In the genomic region with DNA sequence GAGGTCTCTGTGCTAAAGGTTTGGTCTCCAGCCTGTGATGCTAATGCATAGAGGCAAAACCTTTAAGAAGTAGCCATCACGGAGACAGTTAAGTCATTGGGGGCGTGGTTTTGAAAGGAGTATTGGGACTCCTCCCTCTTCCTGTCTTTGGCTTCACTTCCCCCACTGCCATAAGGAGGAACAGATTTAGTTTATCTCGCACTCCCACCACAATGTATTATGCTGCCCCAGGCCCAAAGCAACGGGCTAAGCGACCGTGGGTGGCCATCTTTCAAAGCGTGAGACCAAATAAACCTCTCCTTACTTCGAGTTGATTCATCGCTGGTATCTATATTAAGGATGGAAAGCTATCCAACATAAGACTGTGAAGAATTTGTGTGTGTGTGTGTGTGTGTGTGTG, we compare ENCODE assay signal across 26 mouse cellular contexts. TPM values are rescaled to one million over a fixed set of nuclear protein-coding genes. Genes with fewer than 3 reads are reported as not detected.
A peak's percentile ranks its signal among the peaks of the same experiment; 100 is the strongest.
DNase-seq lines count a peak whose midpoint lies in the region; ATAC-seq lines count a peak whose summit lies in the region.
"Had no signal": no experiment of that assay in that cellular context is flagged by ENCODE, and none has a peak within 500 bp of the region (broad histone marks: within the 10 kb centered on the region; RNA-seq: fewer than 3 reads in every experiment).

No protein-coding gene starts in this region.

- no peaks in the 10 kb centered on the region for H3K27me3 ChIP-seq in forebrain, embryonic 14.5 days (replicated peaks; ENCODE audit: control insufficient read depth, insufficient read depth, low read length)
- H3K27me3 ChIP-seq in forebrain, embryonic 12.5 days, result no peaks in the 10 kb centered on the region
- H3K27me3 ChIP-seq: embryonic facial prominence, embryonic 12.5 days; heart, embryonic 13.5 days; limb, embryonic 12.5 days; liver, embryonic 13.5 days; midbrain, embryonic 15.5 days had no signal

- 76% methylated on average over 9 of the region's 9 CpGs for WGBS in forebrain, embryonic 14.5 days
- WGBS in forebrain, embryonic 12.5 days, result 85% methylated on average over 9 of the region's 9 CpGs

- peak; percentile 41 for DNase-seq in forebrain, embryonic 14.5 days (ENCODE audit: low spot score)
- DNase-seq in layer of hippocampus, adult 8-10 months (ENCODE audit: low spot score in 2 of 2), result peak; percentile 8 to 22
- no peak for DNase-seq in layer of hippocampus, postnatal 36 days
- peak; percentile 22 for DNase-seq in ES-CJ7 (ENCODE audit: low read depth, low spot score)
- peak; percentile 17 to 51 for DNase-seq in left cerebral cortex, postnatal 36 days (ENCODE audit: low spot score in 2 of 2)
- no peak for DNase-seq in lung, postnatal 36 days
- DNase-seq: adrenal gland, postnatal 25 days; cerebellum, adult 8-10 months; kidney, adult 8-10 months; kidney, postnatal 4 days; liver, embryonic 13.5 days; retina, postnatal 1 day; thymus, adult 2 months had no signal

- ATAC-seq in forebrain, embryonic 14.5 days, result 0 out of 2 replicates have a peak, but pooled peaks have one; percentile 26
- no peak for ATAC-seq in forebrain, embryonic 12.5 days (ENCODE audit: low FRiP score)
- ATAC-seq in CD4-positive, CD25-positive, alpha-beta regulatory T cell, adult 4 months, result no peak
- ATAC-seq: lung, postnatal 0 days; midbrain, embryonic 15.5 days had no signal

- H3K36me3 ChIP-seq in forebrain, embryonic 14.5 days (ENCODE audit: control insufficient read depth, insufficient read depth, low read length), result no peaks in the 10 kb centered on the region
- H3K36me3 ChIP-seq in forebrain, embryonic 12.5 days (replicated peaks), result no peaks in the 10 kb centered on the region
- H3K36me3 ChIP-seq: embryonic facial prominence, embryonic 12.5 days; heart, embryonic 13.5 days; limb, embryonic 12.5 days; liver, embryonic 13.5 days; midbrain, embryonic 15.5 days had no signal

- H3K4me1 ChIP-seq in forebrain, embryonic 14.5 days (ENCODE audit: control insufficient read depth, insufficient read depth, low read length), result no peaks in the 10 kb centered on the region
- H3K4me1 ChIP-seq in forebrain, embryonic 12.5 days, result no peaks in the 10 kb centered on the region
- H3K4me1 ChIP-seq: embryonic facial prominence, embryonic 12.5 days; liver, embryonic 13.5 days; megakaryocyte, embryonic 14.5 days; midbrain, embryonic 15.5 days had no signal

- no peak overlapping the region for H3K4me2 ChIP-seq in forebrain, embryonic 14.5 days (ENCODE audit: low read length)
- no peak overlapping the region for H3K4me2 ChIP-seq in forebrain, embryonic 12.5 days
- H3K4me2 ChIP-seq: embryonic facial prominence, embryonic 12.5 days; heart, embryonic 13.5 days; limb, embryonic 12.5 days; liver, embryonic 13.5 days; midbrain, embryonic 15.5 days had no signal

- intact Hi-C loops in left cerebral cortex, postnatal 36 days (cut with DNase I), result no loop called here

- H3K4me3 ChIP-seq in forebrain, embryonic 14.5 days (ENCODE audit: low read depth, low read length), result no peak overlapping the region
- no peak overlapping the region for H3K4me3 ChIP-seq in forebrain, embryonic 12.5 days (replicated peaks)
- H3K4me3 ChIP-seq: embryonic facial prominence, embryonic 12.5 days; heart, embryonic 13.5 days; limb, embryonic 12.5 days; liver, embryonic 13.5 days; megakaryocyte, embryonic 14.5 days; midbrain, embryonic 15.5 days had no signal

- no peak overlapping the region for H3K9ac ChIP-seq in forebrain, embryonic 14.5 days (ENCODE audit: low read length)
- H3K9ac ChIP-seq in forebrain, embryonic 12.5 days, result no peak overlapping the region
- H3K9ac ChIP-seq: embryonic facial prominence, embryonic 12.5 days; heart, embryonic 13.5 days; limb, embryonic 12.5 days; liver, embryonic 13.5 days; midbrain, embryonic 15.5 days had no signal

- no peak overlapping the region for H3K27ac ChIP-seq in forebrain, embryonic 14.5 days (ENCODE audit: low read depth, low read length)
- no peak overlapping the region for H3K27ac ChIP-seq in forebrain, embryonic 12.5 days
- H3K27ac ChIP-seq: embryonic facial prominence, embryonic 12.5 days; heart, embryonic 13.5 days; limb, embryonic 12.5 days; liver, embryonic 13.5 days; midbrain, embryonic 15.5 days had no signal

- no peaks in the 10 kb centered on the region for H3K9me3 ChIP-seq in forebrain, embryonic 14.5 days (replicated peaks; ENCODE audit: control insufficient read depth, low read length)
- no peaks in the 10 kb centered on the region for H3K9me3 ChIP-seq in forebrain, embryonic 12.5 days
- H3K9me3 ChIP-seq: embryonic facial prominence, embryonic 12.5 days; heart, embryonic 13.5 days; limb, embryonic 12.5 days; liver, embryonic 13.5 days; megakaryocyte, embryonic 14.5 days; midbrain, embryonic 15.5 days had no signal

RNA-seq across cellular contexts. Expression of a gene that starts 22.9 kb away (rescaled TPM):
- polyA plus RNA-seq in forebrain, embryonic 14.5 days (2014; fragmentation: Nextera tagmentation; extraction: Ambion mirVana), result not detected in 2 replicates
- polyA plus RNA-seq in forebrain, embryonic 12.5 days (2016; fragmentation: Nextera tagmentation; extraction: Ambion mirVana), result not detected in 2 replicates
- not detected for total RNA-seq in layer of hippocampus, adult 8-10 months (2022)
- not detected for total RNA-seq in layer of hippocampus, postnatal 36 days (2021)
- not detected for total RNA-seq in left cerebral cortex, postnatal 36 days (2021)
- polyA plus RNA-seq in CD4-positive, CD25-positive, alpha-beta regulatory T cell, adult 4 months (2017; shearing (Covaris generic)), result not detected
- total RNA-seq: adrenal gland, postnatal 25 days; gastrocnemius, adult 18-20 months; hematopoietic stem cell, adult 5-6 weeks had no signal
- polyA plus RNA-seq: cortical plate, adult 2 months; embryonic facial prominence, embryonic 12.5 days; gonadal fat pad, adult 2 months; heart, embryonic 13.5 days; limb, embryonic 12.5 days; liver, embryonic 13.5 days; lung, postnatal 0 days; midbrain, embryonic 15.5 days; urinary bladder, adult 2 months had no signal

Comparison
In these comparisons a context has a peak if more than half of its experiments do, and no peak if none do; other contexts are left out.
1. DNase-seq: peak in forebrain, embryonic 14.5 days (single experiment), layer of hippocampus, adult 8-10 months (2 of 2), ES-CJ7 (single experiment) and left cerebral cortex, postnatal 36 days (2 of 2); none in layer of hippocampus, postnatal 36 days (0 of 2) and lung, postnatal 36 days (single experiment).